Mouse (Mus musculus) olfactory bulb, adult 2 months (tissue): Measurements from ENCODE around the gene Tfb2m. TPM values are rescaled to one million over a fixed set of nuclear protein-coding genes. Genes with fewer than 3 reads are reported as not detected.

ENCODE experiments used
- H3K27ac ChIP-seq: fragments of 200-500 bp; 2 replicates; pipeline ENCODE4 v1.5.1; 2012; ENCODE audit warnings: low read depth, low read length; ENCODE audit not compliant: insufficient read depth
- H3K4me1 ChIP-seq: fragments of 200-500 bp; 2 replicates; pipeline ENCODE4 v1.6.1; 2012; ENCODE audit warnings: low read length; ENCODE audit not compliant: control insufficient read depth, insufficient read depth
- H3K4me3 ChIP-seq: fragments of 200-500 bp; 2 replicates; pipeline ENCODE4 v1.5.1; 2012; ENCODE audit warnings: mild to moderate bottlenecking, low read depth, low read length, moderate library complexity; ENCODE audit not compliant: insufficient read depth
- CTCF ChIP-seq: fragments of 200-500 bp; IDR thresholded peaks from 2 replicates; pipeline ENCODE4 v1.5.1; 2012; ENCODE audit warnings: low read depth, mild to moderate bottlenecking, low read length, moderate library complexity; ENCODE audit not compliant: insufficient read depth
- POLR2A ChIP-seq: fragments of 200-500 bp; IDR thresholded peaks from 2 replicates; pipeline ENCODE4 v1.6.1; 2012; ENCODE audit warnings: mild to moderate bottlenecking, low read depth, low read length, moderate library complexity; ENCODE audit not compliant: insufficient read depth
- WGBS: fragments of 180-500 bp; shearing (Covaris S2); methylation state at CpG from one replicate; pipeline ENCODE4 v1.1.7; 2018; 5-methylcytosine and 5-hydroxymethylcytosine counted together
- polyA plus RNA-seq: library from polyadenylated mRNA; stranded (reverse); fragments of >200 nt; gene quantifications from 2 replicates; pipeline ENCODE4 v1.2.4, GENCODE M21; 2012; ENCODE audit warnings: low replicate concordance; ENCODE audit not compliant: missing spikeins, insufficient read depth, insufficient read length

Gene Tfb2m
- polyA plus RNA-seq, 1 experiment, result not detected

- TF ChIP-seq CTCF, result no peak
- TF ChIP-seq POLR2A, result no peak
- H3K4me1 ChIP-seq, result peaks cover 3% of the 10 kb centered on the region; the same call in 1 of the 2 replicates
- H3K4me3 ChIP-seq, result no peak overlapping the region
- H3K27ac ChIP-seq, result no peak overlapping the region
- WGBS, result 91% methylated on average over 5 of the region's 5 CpGs
These were observed 17.9 kb upstream of the Tfb2m start for GRCm38 (mm10) chr1:179563926-179564325.

- WGBS, result 86% methylated on average over 4 of the region's 4 CpGs
- Histone ChIP-seq H3K4me1 (peaks cover 3% of the 10 kb centered on the region; the same call in 1 of the 2 replicates), H3K27ac (no peak overlapping the region), H3K4me3 (no peak overlapping the region)
- TF ChIP-seq POLR2A (no peak), CTCF (no peak)
These were observed 17.1 kb upstream of the Tfb2m start for GRCm38 (mm10) chr1:179563211-179563610.

GRCm38 (mm10) chr1:179560845-179561430 is 14.9 kb upstream of the Tfb2m start:
- Histone ChIP-seq H3K4me1 (0 out of 2 replicates have a peak, but pooled peaks cover 3% of the 10 kb centered on the region), H3K27ac (no peak overlapping the region), H3K4me3 (no peak overlapping the region)
- TF ChIP-seq POLR2A, result no peak
- no peak for TF ChIP-seq CTCF
- WGBS, result 76% methylated on average over 6 of the region's 6 CpGs

- Histone ChIP-seq H3K27ac (no peak overlapping the region), H3K4me3 (no peak overlapping the region), H3K4me1 (0 out of 2 replicates have a peak, but pooled peaks cover 3% of the 10 kb centered on the region)
- no peak for TF ChIP-seq CTCF
- no peak for TF ChIP-seq POLR2A
- 81% methylated on average over 11 of the region's 11 CpGs for WGBS
These were observed 13.6 kb upstream of the Tfb2m start for GRCm38 (mm10) chr1:179559446-179560194.

GRCm38 (mm10) chr1:179556921-179557320 is 10.9 kb upstream of the Tfb2m start:
- no peak overlapping the region for H3K4me3 ChIP-seq
- TF ChIP-seq POLR2A (no peak), CTCF (no peak)
- WGBS, result 70% methylated on average over 3 of the region's 3 CpGs
- H3K4me1 ChIP-seq, result peaks cover 3% of the 10 kb centered on the region
- no peak overlapping the region for H3K27ac ChIP-seq

- no peak overlapping the region for H3K27ac ChIP-seq
- H3K4me1 ChIP-seq, result peaks cover 3% of the 10 kb centered on the region
These were observed 7.9 kb upstream of the Tfb2m start for GRCm38 (mm10) chr1:179553949-179554347.

GRCm38 (mm10) chr1:179553197-179553948 is 7.3 kb upstream of the Tfb2m start:
- TF ChIP-seq POLR2A, result no peak
- no peak for TF ChIP-seq CTCF
- peaks cover 4% of the 10 kb centered on the region for H3K4me1 ChIP-seq
- WGBS, result 57% methylated on average over 5 of the region's 5 CpGs
- H3K27ac ChIP-seq, result no peak overlapping the region
- H3K4me3 ChIP-seq, result no peak overlapping the region

More at GRCm38 (mm10) chr1:179553949-179554347, 7.9 kb upstream of the Tfb2m start:
- WGBS, result 60% methylated on average over 4 of the region's 4 CpGs
- H3K4me3 ChIP-seq, result no peak overlapping the region
- TF ChIP-seq POLR2A, result no peak
- TF ChIP-seq CTCF, result no peak

GRCm38 (mm10) chr1:179552751-179553150 is 6.7 kb upstream of the Tfb2m start:
- Histone ChIP-seq H3K4me3 (no peak overlapping the region), H3K4me1 (peaks cover 8% of the 10 kb centered on the region), H3K27ac (no peak overlapping the region)
- WGBS, result 68% methylated on average over 7 of the region's 7 CpGs
- TF ChIP-seq CTCF (no peak), POLR2A (no peak)

- H3K4me3 ChIP-seq, result no peak overlapping the region
- H3K4me1 ChIP-seq, result peaks cover 8% of the 10 kb centered on the region
- no peak overlapping the region for H3K27ac ChIP-seq
- 91% methylated on average over 4 of the region's 4 CpGs for WGBS
- TF ChIP-seq POLR2A (no peak), CTCF (no peak)
These were observed 5.9 kb upstream of the Tfb2m start for GRCm38 (mm10) chr1:179551921-179552320.
